Mouse (Mus musculus): Measurements from ENCODE around the gene Fcgr1.

GRCm38 (mm10) chr3:96292641-96293040, 1.1 kb downstream of the Fcgr1 start:
- TF ChIP-seq CTCF (IDR thresholded peaks at IDR 0.05) (no peak), EP300 (IDR thresholded peaks at IDR 0.05) (no peak)

Data from lung, postnatal 0 days (tissue).